Mouse (Mus musculus) forebrain, embryonic 11.5 days (tissue): ENCODE measurements at regions not wholly inside any gene's neighbourhood (a gene's known extent, or its start where the extent isn't known, plus 50 kb on each side); places are given as distances from the start of the nearest gene placed in this dataset.

Experiments used
- ATAC-seq: fragments of 200-750 bp; cut with Nextera tagmentation; replicated peaks from 2 replicates; pipeline ENCODE4 v1.8.0; 2017; ENCODE audit warnings: moderate TSS enrichment; ENCODE audit not compliant: low FRiP score
- DNase-seq: peaks from one replicate; pipeline ENCODE4 v3.0.0-alpha.2; 2017; ENCODE audit warnings: low spot score
- H3K27ac ChIP-seq: fragments of 300-500 bp; sonication (generic); 2 replicates; pipeline ENCODE4 v1.5.1; 2014; ENCODE audit warnings: low read depth, low read length
- H3K27me3 ChIP-seq: fragments of 300-500 bp; sonication (generic); 2 replicates; pipeline ENCODE4 v1.6.1; 2014; ENCODE audit warnings: mild to moderate bottlenecking, low read length, mixed read lengths; ENCODE audit not compliant: control insufficient read depth, insufficient read depth
- H3K36me3 ChIP-seq: fragments of 300-500 bp; sonication (generic); 2 replicates; pipeline ENCODE4 v1.6.1; 2014; ENCODE audit warnings: mild to moderate bottlenecking, low read length, moderate library complexity, mixed read lengths; ENCODE audit not compliant: control insufficient read depth, insufficient read depth
- H3K4me1 ChIP-seq: fragments of 300-500 bp; sonication (generic); replicated peaks from 2 replicates; pipeline ENCODE4 v1.6.1; 2014; ENCODE audit warnings: low read length, mixed read lengths; ENCODE audit not compliant: control insufficient read depth, insufficient read depth
- H3K4me2 ChIP-seq: fragments of 300-500 bp; sonication (generic); 2 replicates; pipeline ENCODE4 v1.6.1; 2014; ENCODE audit warnings: low read depth, mild to moderate bottlenecking, low read length, moderate library complexity, mixed read lengths; ENCODE audit not compliant: severe bottlenecking
- H3K4me3 ChIP-seq: fragments of 300-500 bp; sonication (generic); 2 replicates; pipeline ENCODE4 v1.5.1; 2014; ENCODE audit warnings: low read depth, low read length
- H3K9ac ChIP-seq: fragments of 300-500 bp; sonication (generic); 2 replicates; pipeline ENCODE4 v1.6.1; 2014; ENCODE audit warnings: low read length
- H3K9me3 ChIP-seq: fragments of 300-500 bp; sonication (generic); 2 replicates; pipeline ENCODE4 v1.6.1; 2016; ENCODE audit warnings: low read length, mixed read lengths; ENCODE audit not compliant: control insufficient read depth
- WGBS: fragments of 180-500 bp; shearing (Covaris S2); extraction: QIAGEN DNeasy Blood & Tissue Kit; methylation state at CpG from one replicate; pipeline ENCODE4 v1.1.7; 2014; 5-methylcytosine and 5-hydroxymethylcytosine counted together

GRCm38 (mm10) chr16:25067276-25068249, 219.1 kb upstream of the Tprg start:
- Histone ChIP-seq H3K4me3 (no peak overlapping the region), H3K27me3 (no peaks in the 10 kb centered on the region), H3K9me3 (no peaks in the 10 kb centered on the region), H3K4me1 (no peaks in the 10 kb centered on the region), H3K9ac (no peak overlapping the region), H3K27ac (no peak overlapping the region), H3K4me2 (no peak overlapping the region), H3K36me3 (no peaks in the 10 kb centered on the region)
- ATAC-seq (no peak), DNase-seq (no peak)
- 54% methylated on average over 8 of the region's 8 CpGs for WGBS

- Histone ChIP-seq H3K36me3 (no peaks in the 10 kb centered on the region), H3K27ac (no peak overlapping the region), H3K9me3 (no peaks in the 10 kb centered on the region), H3K4me1 (no peaks in the 10 kb centered on the region), H3K4me3 (no peak overlapping the region), H3K27me3 (no peaks in the 10 kb centered on the region), H3K4me2 (no peak overlapping the region), H3K9ac (no peak overlapping the region)
- 86% methylated on average over 6 of the region's 6 CpGs for WGBS
- ATAC-seq (no peak), DNase-seq (no peak)
These were observed 205.8 kb upstream of the Tprg start for GRCm38 (mm10) chr16:25080811-25081210.

GRCm38 (mm10) chr16:25083729-25084128, 202.9 kb upstream of the Tprg start:
- 83% methylated on average over 1 of the region's 1 CpGs for whole genome bisulfite sequencing
- no peak overlapping the region for H3K4me3 ChIP-seq
- no peaks in the 10 kb centered on the region for H3K9me3 ChIP-seq
- no peaks in the 10 kb centered on the region for H3K4me1 ChIP-seq
- H3K27ac ChIP-seq: no peak overlapping the region
- no peaks in the 10 kb centered on the region for H3K36me3 ChIP-seq
- no peaks in the 10 kb centered on the region for H3K27me3 ChIP-seq
- no peak overlapping the region for H3K9ac ChIP-seq
- DNase-seq (no peak), ATAC-seq (no peak)
- H3K4me2 ChIP-seq: no peak overlapping the region

DNA sequence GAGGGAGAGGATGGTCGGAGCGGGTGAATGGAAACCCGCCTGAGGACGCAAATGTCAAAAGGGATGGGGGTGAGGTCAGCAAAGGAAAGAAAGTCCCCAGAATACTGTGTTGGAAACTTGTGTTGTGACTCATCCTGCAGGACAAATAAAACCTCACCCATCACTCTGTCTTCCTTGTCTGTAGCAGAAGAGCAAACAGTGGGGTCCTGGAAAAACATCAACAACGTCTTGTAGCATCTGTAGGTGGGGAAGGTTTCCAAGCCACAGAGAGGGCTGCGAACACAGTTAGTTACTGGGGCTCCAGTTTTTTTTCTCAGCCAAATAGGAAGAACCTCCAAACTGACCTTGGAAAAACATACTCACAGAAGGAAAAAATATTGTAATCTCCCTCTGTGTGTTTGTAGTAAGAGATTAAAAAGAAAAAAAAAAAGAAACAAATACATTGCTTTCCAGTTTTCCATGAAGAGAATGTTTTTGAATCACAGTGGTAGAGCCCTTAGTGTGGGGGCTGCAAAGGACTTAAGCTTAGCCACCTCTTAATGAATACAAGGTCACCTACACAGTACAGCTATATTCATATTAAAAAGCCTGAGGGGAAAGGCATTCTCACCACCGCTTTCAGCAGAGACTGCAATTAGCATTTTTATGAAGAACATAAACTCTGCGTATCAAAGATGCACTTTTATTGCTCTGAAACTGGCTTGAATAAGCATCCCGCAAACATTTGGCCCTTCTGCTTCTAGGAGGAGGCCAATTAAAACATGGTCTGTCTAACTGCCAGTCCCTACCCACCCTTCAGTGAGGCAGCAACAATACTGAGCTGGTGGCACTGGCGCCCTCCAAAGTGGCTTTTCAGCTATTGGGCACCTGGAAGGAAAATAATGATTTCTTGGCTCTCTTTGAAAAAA, 198.6 kb upstream of the Tprg start:
- no peak overlapping the region for H3K4me2 ChIP-seq
- H3K27ac ChIP-seq: no peak overlapping the region
- 81% methylated on average over 10 of the region's 10 CpGs for WGBS
- no peak overlapping the region for H3K9ac ChIP-seq
- no peaks in the 10 kb centered on the region for H3K4me1 ChIP-seq
- no peaks in the 10 kb centered on the region for H3K27me3 ChIP-seq
- DNase-seq: no peak
- no peak for ATAC-seq
- H3K4me3 ChIP-seq: no peak overlapping the region
- H3K36me3 ChIP-seq: no peaks in the 10 kb centered on the region
- H3K9me3 ChIP-seq: no peaks in the 10 kb centered on the region

DNA sequence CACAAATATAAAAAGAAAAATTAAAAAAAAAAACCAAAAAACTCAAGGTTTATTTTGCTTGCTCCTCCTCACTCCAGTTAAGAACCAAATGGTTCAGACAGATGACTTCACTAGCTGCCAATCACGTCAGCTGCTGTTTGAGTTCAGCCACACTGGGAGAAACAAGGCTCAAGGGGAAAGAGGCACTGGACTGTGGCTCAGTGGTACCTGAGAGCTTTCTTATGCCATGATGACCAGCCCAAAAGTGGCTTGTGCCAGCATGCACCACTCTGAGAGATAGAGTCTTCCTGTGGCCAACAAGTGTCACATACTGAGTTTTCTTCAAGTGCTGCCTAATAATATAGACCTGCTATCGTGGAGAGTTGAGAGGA, 198.0 kb upstream of the Tprg start:
- H3K27ac ChIP-seq: no peak overlapping the region
- no peak overlapping the region for H3K9ac ChIP-seq
- no peaks in the 10 kb centered on the region for H3K4me1 ChIP-seq
- DNase-seq (no peak), ATAC-seq (no peak)
- H3K27me3 ChIP-seq: no peaks in the 10 kb centered on the region
- 87% methylated on average over 2 of the region's 2 CpGs for WGBS
- H3K36me3 ChIP-seq: no peaks in the 10 kb centered on the region
- no peak overlapping the region for H3K4me2 ChIP-seq
- H3K4me3 ChIP-seq: no peak overlapping the region
- H3K9me3 ChIP-seq: no peaks in the 10 kb centered on the region

- H3K9ac ChIP-seq: no peak overlapping the region
- 80% methylated on average over 2 of the region's 2 CpGs for WGBS
- ATAC-seq: no peak
These were observed 182.5 kb upstream of the Tprg start for GRCm38 (mm10) chr16:25104165-25104564.

GRCm38 (mm10) chr16:25104603-25105002, 182.0 kb upstream of the Tprg start:
- H3K27ac ChIP-seq: no peak overlapping the region
- H3K9me3 ChIP-seq: no peaks in the 10 kb centered on the region
- no peak overlapping the region for H3K4me3 ChIP-seq
- H3K36me3 ChIP-seq: no peaks in the 10 kb centered on the region
- WGBS: 33% methylated on average over 2 of the region's 2 CpGs
- no peaks in the 10 kb centered on the region for H3K27me3 ChIP-seq
- H3K9ac ChIP-seq: no peak overlapping the region
- ATAC-seq: peak; percentile 80
- H3K4me2 ChIP-seq: no peak overlapping the region
- H3K4me1 ChIP-seq: no peaks in the 10 kb centered on the region
- DNase-seq: no peak

More at GRCm38 (mm10) chr16:25104165-25104564, 182.5 kb upstream of the Tprg start:
- no peaks in the 10 kb centered on the region for H3K4me1 ChIP-seq
- H3K4me2 ChIP-seq: no peak overlapping the region
- DNase-seq: no peak
- no peaks in the 10 kb centered on the region; the same call in 1 of the 2 replicates for H3K9me3 ChIP-seq
- no peaks in the 10 kb centered on the region for H3K27me3 ChIP-seq
- no peak overlapping the region for H3K4me3 ChIP-seq
- no peaks in the 10 kb centered on the region for H3K36me3 ChIP-seq
- H3K27ac ChIP-seq: no peak overlapping the region

GRCm38 (mm10) chr16:25140164-25140563, 146.5 kb upstream of the Tprg start:
- 85% methylated on average over 4 of the region's 4 CpGs for WGBS
- no peak overlapping the region for H3K27ac ChIP-seq
- no peak overlapping the region for H3K4me2 ChIP-seq
- H3K4me3 ChIP-seq: no peak overlapping the region
- no peaks in the 10 kb centered on the region for H3K4me1 ChIP-seq
- no peak overlapping the region for H3K9ac ChIP-seq
- H3K36me3 ChIP-seq: no peaks in the 10 kb centered on the region
- H3K27me3 ChIP-seq: no peaks in the 10 kb centered on the region
- H3K9me3 ChIP-seq: no peaks in the 10 kb centered on the region
- ATAC-seq: no peak
- DNase-seq: no peak
